Mouse (Mus musculus) right cerebral cortex, postnatal 14 days (tissue): ENCODE measurements around the gene Zfp87.

ENCODE experiments used
- DNase-seq: peaks from one replicate; pipeline ENCODE4 v3.0.0; 2022

The Zfp87 gene

GRCm38 (mm10) chr13:67525753-67526410, at the start of gene Zfp87, which contains the start of gene Gm26965:
Gene Zfp87 (minus strand): TSS chr13:67526177.
Gene Gm26965 (minus strand): TSS chr13:67526151.
- DNase-seq, result peak; percentile 87

- DNase-seq, result no peak
These were observed 46.7 kb upstream of the Zfp87 start for GRCm38 (mm10) chr13:67572591-67573189.

- no peak for DNase-seq
These were observed 27.8 kb upstream of the Zfp87 start, which contains the start of gene Zfp748 for GRCm38 (mm10) chr13:67553730-67554129. Gene Zfp748 (minus strand): TSS chr13:67553830.

- peak; percentile 79 for DNase-seq
These were observed 26.7 kb upstream of the Zfp87 start for GRCm38 (mm10) chr13:67552505-67553346.

- no peak for DNase-seq
These were observed 20.0 kb upstream of the Zfp87 start for GRCm38 (mm10) chr13:67545941-67546340.

- DNase-seq, result no peak
These were observed 1.2 kb upstream of the Zfp87 start for GRCm38 (mm10) chr13:67527049-67527730.

- DNase-seq, result no peak
These were observed 25.1 kb downstream of the Zfp87 start for GRCm38 (mm10) chr13:67500908-67501307.

GRCm38 (mm10) chr13:67500084-67500719, 25.8 kb downstream of the Zfp87 start, which contains the start of gene Zfp58:
Gene Zfp58 (minus strand): TSS chr13:67500555.
- DNase-seq, result peak; percentile 59

- no peak for DNase-seq
These were observed 30.3 kb downstream of the Zfp87 start for GRCm38 (mm10) chr13:67495631-67496030.

GRCm38 (mm10) chr13:67484424-67484811, 41.6 kb downstream of the Zfp87 start:
- no peak for DNase-seq

- peak; percentile 72 for DNase-seq
These were observed 42.2 kb downstream of the Zfp87 start, which contains the start of gene Zfp874b for GRCm38 (mm10) chr13:67483625-67484423. Gene Zfp874b (minus strand): TSS chr13:67484258.

GRCm38 (mm10) chr13:67481528-67481927, 44.4 kb downstream of the Zfp87 start:
- DNase-seq, result no peak

GRCm38 (mm10) chr13:67469274-67469673, 56.7 kb downstream of the Zfp87 start:
- no peak for DNase-seq
